Mouse (Mus musculus) left cerebral cortex, adult 8-10 months (tissue): ENCODE data around the gene Arhgap4. TPM values are rescaled to one million over a fixed set of nuclear protein-coding genes. Genes with fewer than 3 reads are reported as not detected.

Source experiments
- DNase-seq, 2 experiments: peaks; one replicate each; pipeline ENCODE4 v3.0.0; 2022; ENCODE audit warnings: low spot score in 2 of 2
- total RNA-seq, 4 experiments: library from RNA; stranded (reverse); gene quantifications; 2 replicates each; pipeline ENCODE4 v1.2.4; 2022

Arhgap4 gene
- 1 to 10 TPM; 4.3 to 5.1 (median 4.7) TPM for total RNA-seq

DNA sequence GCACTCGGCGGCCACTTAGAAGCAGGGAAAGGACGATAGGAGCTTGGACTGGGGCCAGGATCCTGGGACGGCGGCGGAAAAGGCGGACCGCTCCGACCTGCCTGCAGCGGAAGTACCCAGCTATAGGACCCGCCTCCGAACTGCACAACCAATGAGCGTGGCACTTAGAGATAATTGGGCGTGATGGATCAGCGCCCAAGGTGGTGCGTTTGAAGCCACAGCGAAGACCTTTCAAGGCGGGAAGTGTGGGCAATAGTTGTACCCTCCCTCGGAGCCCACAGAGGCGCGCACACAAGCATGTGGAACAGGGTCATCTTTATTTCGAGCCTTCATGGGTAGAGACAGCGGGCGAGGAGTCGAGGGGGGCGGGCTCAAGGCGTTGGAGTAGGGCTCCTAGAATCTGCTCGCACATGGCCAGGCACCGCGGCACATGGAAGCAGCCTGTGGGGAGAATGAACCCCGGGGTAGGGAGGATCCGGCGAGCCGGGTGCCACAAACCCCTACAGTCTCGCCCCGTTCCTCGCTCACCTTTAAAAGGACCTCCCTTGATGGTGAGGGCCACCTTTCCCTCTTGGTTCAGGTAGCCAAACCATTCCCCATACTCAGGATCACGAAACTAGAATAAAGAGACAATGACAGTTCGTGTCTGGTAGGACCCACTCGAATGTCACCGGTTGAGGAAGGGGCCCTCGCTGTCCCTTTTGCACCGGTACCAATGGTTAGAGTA is at the start of gene Arhgap4, which contains the start of gene Naa10:
Gene Arhgap4, minus strand, starts transcription at position 48 of the 727 bp plus-strand sequence.
Gene Naa10, minus strand, starts transcription at position 122 of the 727 bp plus-strand sequence.
- peak; percentile 64 to 85 for DNase-seq

DNA sequence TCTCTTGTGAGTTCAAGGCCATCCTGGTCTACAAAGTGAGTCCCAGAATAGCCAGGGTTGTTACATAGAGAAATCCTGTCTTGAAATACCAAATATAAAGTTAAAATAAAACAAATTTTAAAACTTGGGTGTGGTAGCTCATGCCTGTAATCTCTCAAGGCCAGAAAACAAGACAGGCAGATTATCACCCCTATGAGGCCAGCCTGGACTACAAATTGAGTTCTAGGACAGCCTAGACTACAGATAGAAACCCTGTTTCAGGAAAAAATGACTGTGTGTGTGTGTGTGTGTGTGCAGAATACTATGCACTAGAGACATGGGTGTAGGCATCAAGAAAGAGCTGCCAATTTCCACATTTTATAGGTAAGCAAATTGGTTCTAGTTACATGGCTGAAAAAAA is 49.1 kb upstream of the Arhgap4 start:
- no peak for DNase-seq

DNA sequence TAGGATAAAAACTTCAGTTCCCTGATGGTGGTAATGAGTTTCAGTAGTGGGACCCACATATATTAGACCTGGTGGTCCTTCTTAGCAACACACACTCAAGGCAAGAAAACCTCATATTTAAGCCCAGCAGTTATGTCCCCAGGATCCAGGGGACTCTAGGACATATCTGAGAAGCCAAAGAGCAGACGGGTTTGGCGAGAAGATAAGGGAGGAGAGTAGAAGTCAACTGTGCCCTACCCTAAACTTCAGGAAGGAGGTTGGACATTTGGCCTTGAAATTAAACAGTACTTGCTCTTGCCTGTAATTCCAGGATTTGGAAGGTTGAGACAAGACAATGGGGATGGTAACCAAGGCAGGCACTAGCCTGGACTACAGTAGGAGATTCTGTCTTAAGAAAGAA is 48.1 kb upstream of the Arhgap4 start:
- DNase-seq, result no peak

DNA sequence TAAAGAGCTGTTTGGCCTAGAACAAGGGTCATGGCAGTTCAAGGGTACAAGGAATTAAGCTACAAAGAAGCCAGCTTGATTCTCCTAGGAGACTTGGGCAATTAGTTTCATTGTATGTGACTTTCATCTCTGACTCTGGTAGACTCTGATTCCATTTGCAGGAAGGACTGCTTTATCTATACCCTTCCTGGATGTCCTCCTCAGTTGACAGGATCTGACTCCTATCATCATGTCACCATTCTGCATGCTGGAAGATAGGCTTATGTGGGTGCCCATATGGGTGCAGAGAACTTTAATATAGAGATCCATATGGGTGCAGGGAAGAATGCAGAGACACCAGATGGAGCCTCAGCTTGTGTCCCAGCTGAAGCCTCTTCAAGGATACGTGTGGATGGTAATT is 47.5 kb upstream of the Arhgap4 start:
- no peak for DNase-seq

DNA sequence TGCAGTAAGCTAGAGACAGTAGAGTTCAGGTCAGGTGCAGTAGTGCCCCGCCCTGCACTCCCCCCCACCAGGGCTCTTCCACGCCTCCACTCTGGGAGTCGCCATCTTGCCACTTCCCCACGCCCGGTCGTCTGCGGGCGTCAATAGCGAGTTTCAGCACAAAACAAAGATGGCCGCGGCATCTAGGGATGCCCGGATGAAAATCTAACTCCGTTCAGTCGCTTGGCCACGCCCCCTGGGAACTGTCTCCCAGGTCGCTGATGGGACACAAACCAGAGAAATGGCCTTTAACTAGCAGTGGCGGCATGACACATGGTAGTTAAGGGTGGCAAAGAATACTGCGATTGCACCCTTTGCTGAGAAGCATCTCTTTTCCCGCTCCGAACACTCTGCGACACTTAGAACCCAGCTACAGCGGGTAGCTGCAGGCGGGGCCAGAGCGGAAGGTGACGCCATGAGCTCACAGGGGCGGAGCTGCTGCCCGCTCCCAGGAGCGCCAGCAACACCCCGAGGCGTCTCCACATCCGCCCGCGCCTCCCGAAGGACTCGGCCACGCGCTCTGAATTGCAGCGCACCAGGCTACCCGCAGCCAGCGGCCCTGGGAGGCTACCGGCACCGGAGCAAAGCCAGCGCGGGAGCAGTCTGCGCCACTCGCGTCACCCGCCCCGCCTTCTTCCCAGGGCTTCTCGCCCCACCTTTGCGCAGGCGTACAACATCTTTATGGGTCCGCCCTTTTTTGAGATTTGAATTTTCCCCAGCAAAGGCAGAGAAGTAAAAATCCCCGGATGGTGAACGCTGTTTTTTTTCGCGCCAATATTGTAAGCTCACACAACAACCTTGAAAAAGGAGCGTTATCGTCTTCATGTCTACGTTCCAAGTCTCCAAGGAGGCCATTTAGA is 45.8 kb upstream of the Arhgap4 start:
- DNase-seq, result peak; percentile 81 to 90

DNA sequence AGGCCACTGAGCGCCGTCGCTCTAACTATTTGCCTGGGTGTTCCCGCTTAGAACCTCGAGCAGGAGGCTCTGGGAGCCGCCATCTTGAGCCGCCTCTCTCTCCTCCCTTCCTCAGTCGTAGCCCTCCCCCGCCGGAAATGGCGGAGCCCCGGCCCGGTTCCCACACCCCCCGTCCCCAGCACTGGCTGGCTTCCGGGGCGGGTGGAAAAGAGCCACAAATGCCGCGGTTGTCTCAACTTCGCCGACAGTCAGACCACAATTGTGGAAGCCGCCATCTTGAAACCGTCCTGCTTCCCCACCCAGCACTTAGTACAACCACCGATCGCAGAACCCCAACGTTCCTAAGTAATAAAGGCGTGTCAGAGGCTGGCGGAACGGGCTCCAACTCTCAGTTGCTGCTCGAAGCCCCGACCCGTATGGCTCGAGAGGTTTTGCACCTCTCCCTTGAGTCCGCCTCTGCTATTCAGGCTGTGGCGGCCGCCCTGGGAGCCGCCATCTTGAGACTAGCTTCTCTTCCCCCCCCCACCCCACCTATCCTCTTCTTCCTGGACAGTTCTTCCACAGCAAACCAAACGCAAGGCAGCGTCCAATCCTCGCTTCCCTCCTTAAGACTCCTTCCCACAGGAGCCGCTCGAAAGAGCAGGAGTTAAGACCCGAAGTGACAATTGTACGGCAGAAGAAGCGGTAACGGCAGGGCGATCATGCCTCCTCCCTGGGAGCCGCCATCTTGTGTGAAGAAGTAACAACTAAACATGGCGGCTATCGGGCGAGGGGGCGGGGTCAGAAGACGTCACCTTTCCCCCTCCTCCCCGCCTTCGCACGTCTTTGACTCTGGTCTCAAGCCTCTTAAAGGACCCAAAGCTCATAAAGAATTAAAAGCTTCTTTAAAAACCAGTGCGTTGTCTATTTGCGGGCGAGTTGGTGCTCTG is 44.8 kb upstream of the Arhgap4 start, which contains the start of gene Hcfc1:
Gene Hcfc1, minus strand, starts transcription at position 110 of the 929 bp plus-strand sequence.
- DNase-seq, result peak; percentile 78 to 88

DNA sequence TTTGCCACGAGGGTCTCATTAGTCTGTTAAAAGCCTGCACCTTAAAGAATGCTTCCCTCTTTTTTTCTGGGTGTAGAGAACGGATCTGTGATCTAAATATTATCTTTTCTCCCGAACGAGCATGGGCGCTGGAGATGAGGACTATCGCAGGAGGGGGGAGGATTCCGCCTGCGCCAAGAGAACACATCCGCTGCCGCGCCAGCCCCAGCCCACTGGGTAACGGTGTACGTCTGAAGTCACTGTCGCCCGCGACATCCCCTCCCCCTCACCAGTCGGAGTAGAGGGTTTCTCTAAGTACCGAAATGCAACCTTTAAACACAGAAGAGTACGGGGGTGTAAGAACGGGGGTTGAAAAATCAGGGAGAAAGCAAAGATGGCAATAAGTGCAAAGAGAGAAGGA is 43.6 kb upstream of the Arhgap4 start:
- peak; percentile 46 to 77 for DNase-seq

DNA sequence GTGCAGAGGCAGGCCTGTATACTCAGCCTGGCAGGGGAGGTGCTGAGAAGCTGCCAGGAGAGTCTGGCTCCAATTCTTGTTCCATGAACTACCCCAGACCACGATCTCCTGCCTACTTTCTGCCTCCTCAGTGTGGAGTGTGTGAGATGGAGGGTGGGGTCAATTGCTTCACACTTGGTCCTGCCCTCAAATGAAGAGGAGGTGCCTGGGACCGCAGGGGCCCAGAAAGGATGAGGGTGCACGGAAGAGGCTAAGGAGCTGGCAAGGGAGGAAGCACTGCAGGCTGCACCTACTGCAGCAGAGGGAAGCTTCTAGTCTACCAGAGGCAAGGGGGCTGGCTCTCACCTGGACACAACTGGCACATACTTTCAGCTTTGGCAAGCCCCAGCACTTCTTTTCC is 42.7 kb upstream of the Arhgap4 start:
- no peak for DNase-seq

DNA sequence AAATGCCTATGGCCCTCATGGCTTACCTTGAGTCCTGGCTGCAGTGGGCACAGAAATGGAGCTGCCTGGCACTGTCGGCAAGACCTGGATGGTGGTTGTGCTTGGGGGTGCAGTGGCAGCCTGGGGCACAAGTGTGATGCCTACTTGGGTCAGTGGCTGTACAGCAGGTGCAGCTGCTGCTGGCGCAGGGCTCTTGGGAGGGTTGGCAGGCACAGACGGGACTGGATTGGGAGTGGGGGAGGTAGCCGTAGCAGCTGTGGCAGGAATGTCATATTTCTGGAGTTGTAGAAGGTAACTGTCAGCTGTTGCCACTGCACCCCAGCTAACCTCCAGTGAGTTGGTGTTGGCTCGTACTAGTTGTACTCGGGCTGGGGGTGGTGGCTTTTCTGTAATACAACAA is 33.3 kb upstream of the Arhgap4 start:
- DNase-seq, result no peak

DNA sequence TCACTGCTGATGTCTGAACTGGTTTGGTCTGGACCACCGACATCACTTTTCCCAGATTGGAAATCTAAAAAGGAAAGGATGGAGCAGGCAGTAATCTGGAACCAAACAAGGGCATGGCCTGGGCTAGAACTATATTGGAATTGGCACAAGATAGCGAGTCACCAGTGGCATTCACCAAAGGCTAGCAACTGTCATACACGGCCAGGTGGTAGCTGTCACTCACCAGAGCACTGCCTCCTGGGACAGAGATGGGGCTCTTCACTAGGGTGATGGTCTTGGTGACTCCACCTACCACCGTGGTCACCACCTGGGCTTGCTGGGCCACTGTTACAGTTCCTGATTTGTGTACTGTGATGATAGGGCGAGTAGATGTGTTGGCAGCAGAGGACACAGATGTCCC is 30.9 kb upstream of the Arhgap4 start:
- no peak for DNase-seq

DNA sequence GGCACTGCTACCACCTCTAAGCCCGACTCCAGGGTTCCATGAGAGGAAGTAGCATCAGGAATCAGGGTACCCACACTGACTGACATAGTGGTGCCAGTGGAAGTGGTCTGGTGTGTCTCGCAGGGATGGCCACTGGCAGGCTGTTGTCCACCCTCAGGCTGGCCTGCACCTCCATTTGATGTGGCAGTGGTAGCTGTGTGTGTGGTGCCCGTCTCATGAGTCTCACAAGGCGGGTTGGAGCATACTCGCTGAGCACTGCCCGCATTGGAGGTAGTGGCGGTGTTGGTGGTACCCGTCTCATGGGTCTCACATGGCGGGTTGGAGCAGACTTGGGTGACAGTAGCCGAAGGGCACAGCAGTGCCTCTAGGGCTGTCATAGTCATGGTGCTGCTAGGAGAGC is 27.7 kb upstream of the Arhgap4 start:
- no peak for DNase-seq

DNA sequence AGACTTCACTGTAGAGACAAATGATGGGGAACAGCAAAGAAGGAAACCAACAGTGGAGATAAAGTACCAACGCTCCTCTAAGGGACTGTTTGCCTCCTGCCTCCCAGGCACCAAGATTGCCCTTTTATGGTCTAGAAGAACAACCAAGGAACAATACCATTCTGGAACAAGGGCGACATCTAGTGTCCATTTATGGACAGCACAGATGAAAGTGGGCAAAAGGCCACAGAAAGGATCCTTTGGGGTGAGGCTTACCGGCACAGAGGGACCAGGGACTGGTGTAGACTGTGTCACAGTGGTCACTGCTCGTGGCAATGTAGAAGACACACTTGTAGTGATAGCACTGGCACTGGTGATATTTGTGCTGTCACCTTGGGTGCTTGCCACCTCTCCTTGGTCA is 27.0 kb upstream of the Arhgap4 start:
- DNase-seq, result peak in 1 of 2 experiments; percentile 18

DNA sequence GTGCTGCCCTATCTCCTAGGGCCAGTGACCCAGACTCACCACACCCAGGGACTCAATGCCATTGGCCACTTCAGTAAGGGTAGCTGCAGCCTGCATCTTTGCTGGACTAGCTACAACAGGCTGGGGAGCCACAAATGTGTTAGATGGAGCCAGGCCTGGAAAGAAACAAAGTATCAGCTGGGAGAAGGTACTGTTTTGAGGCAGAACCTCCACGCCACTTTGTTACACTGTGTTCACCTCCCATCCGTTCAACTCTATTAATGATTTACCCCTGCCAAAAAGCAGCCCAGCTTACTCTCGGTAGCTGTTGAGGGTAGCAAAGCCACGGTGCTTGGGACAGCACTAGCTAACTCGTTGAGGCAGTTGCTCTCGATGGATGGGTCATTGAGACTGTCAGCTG is 25.2 kb upstream of the Arhgap4 start:
- no peak for DNase-seq

DNA sequence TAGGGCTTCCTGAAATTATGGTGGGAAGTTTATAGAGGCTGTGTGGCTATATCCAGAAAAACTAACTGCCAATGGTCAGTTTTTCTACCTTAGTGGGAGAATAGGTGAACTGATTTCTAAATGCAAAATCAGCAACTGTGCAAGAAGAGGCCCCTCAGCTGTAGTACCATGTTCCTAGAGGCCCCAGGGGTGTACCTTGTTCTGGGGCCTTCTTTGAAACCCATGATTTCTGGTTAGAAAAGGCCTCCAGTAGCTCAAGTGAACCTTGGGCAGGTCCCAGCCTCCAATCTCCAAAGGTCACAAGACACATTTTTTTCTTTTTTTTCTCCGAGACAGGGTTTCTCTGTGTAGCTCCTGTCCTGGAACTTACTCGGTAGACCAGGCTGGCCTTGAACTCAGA is 20.6 kb upstream of the Arhgap4 start:
- DNase-seq, result no peak

DNA sequence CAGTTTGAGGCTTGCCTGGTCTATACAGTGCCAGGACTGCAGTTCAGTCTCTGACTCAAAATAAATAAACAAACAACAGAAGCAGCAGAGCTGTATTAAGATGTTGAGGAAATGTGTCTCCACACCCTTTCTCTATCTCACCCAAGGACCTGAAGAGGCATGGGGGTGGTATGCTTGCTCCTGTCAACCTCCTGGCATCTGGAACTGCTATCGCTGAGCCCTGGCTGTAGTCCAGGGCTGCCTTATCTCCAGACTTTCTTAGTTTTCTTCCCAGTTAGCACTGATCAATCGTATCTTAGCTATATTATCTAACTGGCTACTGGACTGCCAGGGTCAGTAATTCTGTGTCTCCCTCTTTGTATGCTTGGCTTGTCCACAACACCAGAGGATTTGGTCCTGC is 20.2 kb upstream of the Arhgap4 start:
- DNase-seq, result no peak

DNA sequence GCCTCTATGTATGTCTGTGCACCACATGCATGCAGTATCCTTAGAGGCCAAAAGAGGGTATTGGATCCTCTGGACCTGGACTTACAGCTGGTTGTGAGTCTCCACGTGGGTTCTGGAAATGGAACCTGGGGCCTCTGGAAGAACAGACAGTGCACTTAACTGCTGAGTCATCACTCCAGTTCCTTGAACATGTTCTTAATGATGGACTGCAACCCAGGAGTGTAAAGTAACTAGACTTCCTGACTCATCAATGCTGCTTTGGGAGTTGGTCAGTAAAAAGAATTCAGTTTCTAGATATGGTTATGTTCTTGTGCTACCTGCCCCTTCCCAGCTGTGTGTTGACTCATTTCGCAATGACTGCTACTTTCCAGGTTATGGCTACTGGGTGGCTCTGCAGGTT is 10.2 kb upstream of the Arhgap4 start:
- DNase-seq, result no peak

DNA sequence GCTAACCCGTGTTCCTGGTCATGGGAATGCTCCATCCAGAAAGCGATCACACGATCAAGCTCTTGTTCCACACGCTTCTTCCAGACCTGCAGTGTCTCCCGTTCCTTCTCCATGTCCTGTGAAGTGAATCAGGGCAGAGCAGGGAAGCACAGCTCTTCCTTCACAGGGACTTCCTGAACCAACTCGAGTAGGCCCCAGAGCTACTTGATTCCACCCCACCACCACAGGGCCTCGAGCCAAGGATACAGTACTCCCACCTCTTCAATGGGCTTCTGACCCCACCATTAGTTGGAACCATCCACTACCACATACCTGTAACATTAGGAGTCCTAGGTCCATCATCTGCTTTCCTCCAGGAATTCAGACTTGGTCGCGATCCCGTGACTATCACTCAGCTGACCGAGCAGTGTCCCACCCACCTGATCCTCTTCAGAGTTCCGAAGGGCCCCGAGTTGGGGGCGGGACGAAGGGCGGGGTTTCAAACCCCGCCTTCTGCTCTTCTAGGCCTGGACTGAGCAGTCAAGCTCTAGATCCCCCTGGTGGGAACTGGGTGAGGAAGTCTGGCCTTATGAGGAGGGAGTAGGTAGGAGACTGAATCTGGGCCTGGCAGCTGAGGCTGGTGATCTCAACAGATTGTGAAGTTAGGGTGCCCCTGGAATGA is 8.9 kb upstream of the Arhgap4 start, which contains the start of gene Renbp:
Gene Renbp, minus strand, starts transcription at position 449 of the 661 bp plus-strand sequence.
- no peak for DNase-seq

DNA sequence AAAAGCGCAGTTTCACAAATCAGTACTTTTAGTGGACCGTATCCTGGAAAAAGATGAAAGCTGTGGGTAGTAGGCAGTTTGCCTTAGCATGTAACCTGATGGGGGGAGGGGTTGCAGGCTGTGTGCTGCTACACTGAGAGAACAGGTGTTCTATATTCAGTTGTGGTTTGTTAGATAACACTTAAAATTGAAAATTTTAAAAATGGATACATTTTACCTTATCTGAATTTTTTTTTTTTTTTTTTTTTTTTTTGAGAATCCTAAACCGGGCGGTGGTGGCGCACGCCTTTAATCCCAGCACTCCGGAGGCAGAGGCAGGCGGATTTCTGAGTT is 846 bp upstream of the Arhgap4 start:
- DNase-seq, result no peak

DNA sequence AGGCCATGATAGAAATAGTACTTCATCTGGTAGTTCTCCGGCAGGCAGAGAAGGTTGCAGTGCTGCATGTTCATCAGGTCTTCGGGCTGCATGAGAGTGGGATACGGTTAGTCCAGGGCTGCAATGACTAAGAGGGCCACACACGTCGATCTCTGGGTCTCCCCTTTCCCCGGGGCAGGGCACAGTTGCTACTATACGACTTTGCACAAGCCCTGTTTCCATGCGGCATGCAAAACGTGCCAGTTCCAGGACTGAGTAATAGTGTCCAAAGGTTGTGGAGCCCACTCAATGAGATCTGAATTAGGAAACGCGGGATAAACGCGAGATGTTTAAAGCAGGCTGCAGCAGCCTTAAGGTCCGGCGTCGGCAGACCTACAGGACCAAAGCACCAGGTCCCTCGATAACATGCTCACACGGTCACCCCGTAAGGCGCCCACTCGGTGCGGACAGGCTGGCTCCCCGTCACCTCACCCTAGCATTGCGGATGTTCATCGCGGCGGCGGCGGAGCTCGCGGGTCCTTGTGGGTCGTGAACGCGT is 316 bp downstream of the Arhgap4 start:
- peak in 1 of 2 experiments; percentile 6 for DNase-seq

DNA sequence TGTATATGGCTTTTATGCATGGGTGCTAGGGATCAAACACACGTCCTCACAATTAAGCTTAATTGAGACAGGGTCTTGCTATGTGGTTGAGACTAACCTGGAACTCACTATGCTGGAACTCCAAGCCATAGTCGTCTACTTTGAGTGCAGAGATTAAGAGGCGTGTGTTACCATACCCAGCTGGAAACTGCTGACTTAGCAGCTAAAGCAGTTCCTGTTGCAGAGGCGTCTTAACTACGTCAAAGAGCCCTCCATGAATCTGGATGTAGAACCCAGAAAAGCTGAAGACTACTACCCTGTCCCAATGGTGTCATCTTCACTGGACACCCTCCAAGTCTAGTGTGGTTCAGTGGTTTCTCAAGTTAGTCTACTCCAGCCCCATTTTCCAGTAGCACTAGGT is 3.0 kb downstream of the Arhgap4 start:
- DNase-seq, result no peak

DNA sequence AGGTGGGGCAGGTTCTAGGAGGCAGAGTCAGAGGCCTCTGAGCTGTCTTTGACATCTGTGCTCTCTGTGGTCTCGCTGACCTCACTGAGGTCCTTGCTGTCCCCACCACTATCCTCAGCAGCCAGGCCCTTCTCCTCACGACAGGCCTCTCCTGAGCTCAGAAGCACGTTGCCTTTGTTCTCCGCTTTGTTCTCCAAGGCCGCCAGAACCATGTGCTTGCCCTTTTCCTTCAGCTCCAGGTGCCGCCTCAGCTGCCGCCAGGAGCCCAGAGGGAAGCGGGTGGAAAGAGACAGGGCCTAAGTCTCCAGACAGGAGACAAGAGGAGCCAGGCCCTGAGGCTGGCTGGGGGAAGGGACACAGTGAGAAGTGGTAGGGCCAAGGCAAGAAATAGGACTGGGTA is 4.7 kb downstream of the Arhgap4 start:
- DNase-seq, result no peak
